Mouse (Mus musculus): ENCODE data around the gene Dkk2. TPM values are rescaled to one million over a fixed set of nuclear protein-coding genes. Genes with fewer than 3 reads are reported as not detected.

Dkk2 gene
- not detected for polyA plus RNA-seq (2017; shearing (Covaris generic))

DNA sequence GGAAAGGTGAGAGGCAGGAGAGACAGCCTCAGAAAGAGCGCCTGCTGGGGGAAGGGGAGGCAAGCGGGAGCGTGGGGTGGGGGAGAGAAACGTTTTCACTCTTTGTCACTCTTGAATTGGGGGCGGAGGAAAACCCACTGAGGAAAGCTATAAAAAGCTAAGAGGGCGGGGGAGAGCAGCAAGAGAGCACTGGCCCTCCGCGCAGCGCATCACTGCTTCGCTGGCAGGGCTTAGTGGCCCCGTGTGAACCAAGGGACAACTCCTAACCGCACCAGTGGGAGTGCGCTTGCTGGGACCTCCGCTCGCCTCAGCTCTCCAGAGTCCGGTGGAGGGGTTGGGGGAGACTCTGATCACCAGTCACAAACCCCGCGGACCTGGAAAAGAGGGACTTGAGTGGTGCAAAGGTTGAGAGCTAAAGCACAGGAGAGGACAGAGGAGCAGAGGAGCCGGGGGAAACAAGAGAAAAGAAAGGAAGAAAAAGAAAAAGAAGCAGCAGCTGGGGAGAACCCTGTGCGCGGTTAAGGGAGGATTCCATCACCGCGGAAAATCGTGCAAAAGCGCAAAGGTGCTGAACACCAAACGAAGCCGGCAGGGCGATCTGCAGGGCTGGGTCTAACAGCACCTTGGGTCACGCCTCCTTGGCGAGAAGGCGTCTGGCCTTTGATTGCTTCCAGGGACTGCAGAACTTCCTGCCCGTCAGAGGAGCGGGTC, at the start of gene Dkk2:
Gene Dkk2 (plus strand): TSS at position 181 of the 711 bp plus-strand sequence.

All from activated CD4-positive, CD25-positive, alpha-beta regulatory T cell (primary cell).